8 mouse cellular contexts compared by ENCODE assay signal in the genomic region with DNA sequence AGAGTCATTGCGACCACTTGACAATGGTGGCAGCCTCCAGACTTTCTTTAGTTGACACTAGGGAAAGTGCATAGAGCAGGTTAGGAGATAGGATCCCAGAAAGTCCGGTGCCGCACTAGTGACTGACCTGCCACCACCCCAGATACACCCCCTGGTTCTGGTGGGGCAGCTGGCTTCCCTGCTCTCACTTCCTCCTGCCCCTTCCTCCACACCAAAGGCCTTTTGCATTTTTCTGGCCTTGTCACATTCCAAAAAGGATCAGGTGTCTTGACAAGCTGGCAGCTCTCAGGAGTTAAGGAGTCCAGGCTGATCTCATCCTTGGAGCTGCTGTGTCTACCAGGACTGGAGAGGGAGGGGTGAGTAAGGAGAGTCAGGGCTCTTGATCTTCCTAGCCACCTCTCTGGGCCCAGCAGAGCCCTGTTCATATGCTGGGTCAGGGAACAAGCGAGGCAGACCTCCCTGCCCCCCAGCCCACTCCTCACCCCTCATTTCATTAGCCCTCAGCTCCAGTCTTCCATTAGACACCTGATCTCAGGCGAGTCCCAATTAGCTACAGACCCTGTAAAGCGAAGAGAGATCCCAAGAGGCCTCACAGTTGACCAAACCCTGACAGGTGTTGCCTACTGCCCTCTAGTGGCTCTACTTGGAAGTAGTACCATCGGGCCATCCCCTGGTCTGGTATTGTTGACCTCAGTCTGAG. TPM values are rescaled to one million over a fixed set of nuclear protein-coding genes. Genes with fewer than 3 reads are reported as not detected.
DNase-seq lines count a peak whose midpoint lies in the region; ATAC-seq and TF ChIP-seq lines count a peak whose summit lies in the region.

No protein-coding gene starts in this region.

- 42% methylated on average over 7 of the region's 7 CpGs for WGBS in forebrain, embryonic 15.5 days
- WGBS in hindbrain, embryonic 13.5 days = 38% methylated on average over 7 of the region's 7 CpGs

- no peaks in the 10 kb centered on the region for H3K36me3 ChIP-seq in ES-Bruce4 (ENCODE audit: control insufficient read depth, insufficient read depth, low read length, poor library complexity, severe bottlenecking)
- H3K36me3 ChIP-seq in forebrain, embryonic 15.5 days = peaks cover 57% of the 10 kb centered on the region
- peaks cover 83% of the 10 kb centered on the region for H3K36me3 ChIP-seq in hindbrain, embryonic 13.5 days
- no peaks in the 10 kb centered on the region for H3K36me3 ChIP-seq in myocyte (ENCODE audit: control insufficient read depth, insufficient read depth)

- peak; percentile 80 for TF ChIP-seq CTCF in ES-Bruce4 (IDR thresholded peaks at IDR 0.05; ENCODE audit: low read depth, low read length)

- H3K27me3 ChIP-seq in ES-Bruce4 (ENCODE audit: control insufficient read depth, insufficient read depth, low read length, poor library complexity, severe bottlenecking) = no peaks in the 10 kb centered on the region
- no peaks in the 10 kb centered on the region for H3K27me3 ChIP-seq in forebrain, embryonic 15.5 days
- no peaks in the 10 kb centered on the region for H3K27me3 ChIP-seq in hindbrain, embryonic 13.5 days
- peaks cover 19% of the 10 kb centered on the region for H3K27me3 ChIP-seq in myocyte (ENCODE audit: control insufficient read depth, insufficient read depth, insufficient read length)

- no peak overlapping the region for H3K4me2 ChIP-seq in forebrain, embryonic 15.5 days (replicated peaks)
- no peak overlapping the region for H3K4me2 ChIP-seq in hindbrain, embryonic 13.5 days
- no peak overlapping the region for H3K4me2 ChIP-seq in myocyte (ENCODE audit: low read depth)

- DNase-seq in 416B (ENCODE audit: low read depth) (peak; percentile 77), liver (peak; percentile 71)
- DNase-seq in cerebellum, adult 11-12 months = peak; percentile 35
- DNase-seq in thymus, postnatal 14 days = peak; percentile 63

- TF ChIP-seq EP300 in ES-Bruce4 (IDR thresholded peaks at IDR 0.05; ENCODE audit: insufficient read depth, low read depth, low read length) = no peak

- H3ac ChIP-seq in myocyte (ENCODE audit: control insufficient read depth, insufficient read length) = no peak overlapping the region

- peak; percentile 49 for ATAC-seq in forebrain, embryonic 15.5 days (replicated peaks)
- ATAC-seq in hindbrain, embryonic 13.5 days (ENCODE audit: low FRiP score) = peak; percentile 46

- no peaks in the 10 kb centered on the region for H3K79me2 ChIP-seq in myocyte (ENCODE audit: control insufficient read depth, insufficient read depth)

- TF ChIP-seq POLR2A in ES-Bruce4 (IDR thresholded peaks at IDR 0.05; ENCODE audit: insufficient read depth, low read length) = no peak
- TF ChIP-seq POLR2A in myocyte (IDR thresholded peaks at IDR 0.05; ENCODE audit: insufficient read length, low read depth) = no peak

- H3K4me1 ChIP-seq in ES-Bruce4 (ENCODE audit: control insufficient read depth, insufficient read depth, low read length) = peaks cover 8% of the 10 kb centered on the region
- no peaks in the 10 kb centered on the region; the same call in 1 of the 2 replicates for H3K4me1 ChIP-seq in forebrain, embryonic 15.5 days
- peaks cover 29% of the 10 kb centered on the region for H3K4me1 ChIP-seq in hindbrain, embryonic 13.5 days (replicated peaks)

- 0 out of 2 replicates have a peak overlapping the region, but pooled peaks have one; percentile 19 for H3K27ac ChIP-seq in ES-Bruce4 (ENCODE audit: insufficient read depth, low read length)
- no peak overlapping the region for H3K27ac ChIP-seq in forebrain, embryonic 15.5 days (replicated peaks)
- H3K27ac ChIP-seq in hindbrain, embryonic 13.5 days = peak overlapping the region; percentile 58

- H3K9me3 ChIP-seq in ES-Bruce4 (replicated peaks; ENCODE audit: control insufficient read depth, insufficient read depth, low read length, poor library complexity, severe bottlenecking) = no peaks in the 10 kb centered on the region
- no peaks in the 10 kb centered on the region for H3K9me3 ChIP-seq in forebrain, embryonic 15.5 days
- H3K9me3 ChIP-seq in hindbrain, embryonic 13.5 days = no peaks in the 10 kb centered on the region

- no peak overlapping the region for H3K4me3 ChIP-seq in ES-Bruce4 (ENCODE audit: low read depth, low read length)
- no peak overlapping the region for H3K4me3 ChIP-seq in forebrain, embryonic 15.5 days
- no peak overlapping the region for H3K4me3 ChIP-seq in hindbrain, embryonic 13.5 days
- H3K4me3 ChIP-seq in myocyte = no peak overlapping the region

- H3K9ac ChIP-seq in ES-Bruce4 (ENCODE audit: low read depth, poor library complexity, severe bottlenecking) = no peak overlapping the region
- no peak overlapping the region for H3K9ac ChIP-seq in forebrain, embryonic 15.5 days (replicated peaks)
- H3K9ac ChIP-seq in hindbrain, embryonic 13.5 days = no peak overlapping the region

TF ChIP-seq in myocyte, 11 proteins besides CTCF, POLR2A, EP300 and RAD21:
- no peak for TF ChIP-seq REST (IDR thresholded peaks at IDR 0.05; ENCODE audit: insufficient read depth, insufficient read length)
- TF ChIP-seq MYOD1 (IDR thresholded peaks at IDR 0.05; ENCODE audit: control insufficient read depth in 1 of 3, insufficient read length in 2 of 3, low read depth in 2 of 3) = peak in 2 of 3 experiments; percentile 41 to 59
- TF ChIP-seq TCF3 (IDR thresholded peaks at IDR 0.05; ENCODE audit: insufficient read length, low read depth) = no peak
- TF ChIP-seq E2F4 (IDR thresholded peaks at IDR 0.05; ENCODE audit: insufficient read depth) = no peak

RNA-seq across cellular contexts. Expression of a gene that starts 41.9 kb away (rescaled TPM):
- polyA plus RNA-seq in ES-Bruce4 (2011; ENCODE audit: insufficient read depth, insufficient read length, low read depth, missing spikeins) (6.0 and 6.4 TPM in 2 replicates), myocyte (2012; fragmentation: generic; extraction: Trizol) (1.8 TPM)
- polyA plus RNA-seq in forebrain, embryonic 15.5 days (2015; fragmentation: Nextera tagmentation; extraction: Ambion mirVana) = 15.7 and 18.7 TPM in 2 replicates
- polyA plus RNA-seq in hindbrain, embryonic 13.5 days (2015; fragmentation: Nextera tagmentation; extraction: Ambion mirVana) = 14.6 and 15.3 TPM in 2 replicates

RNA-seq across cellular contexts. Expression of a gene that starts 43.6 kb away (rescaled TPM):
- polyA plus RNA-seq in ES-Bruce4 (2011; ENCODE audit: insufficient read depth, insufficient read length, low read depth, missing spikeins) (59.9 and 68.9 TPM in 2 replicates), myocyte (2012; fragmentation: generic; extraction: Trizol) (30.9 TPM)
- polyA plus RNA-seq in forebrain, embryonic 15.5 days (2015; fragmentation: Nextera tagmentation; extraction: Ambion mirVana) = 31.8 and 32.0 TPM in 2 replicates
- 29.2 TPM in 2 replicates for polyA plus RNA-seq in hindbrain, embryonic 13.5 days (2015; fragmentation: Nextera tagmentation; extraction: Ambion mirVana)

RNA-seq across cellular contexts. Expression of a gene that starts 57.0 kb away (rescaled TPM):
- polyA plus RNA-seq in ES-Bruce4 (2011; ENCODE audit: insufficient read depth, insufficient read length, low read depth, missing spikeins) = 484 and 490 TPM in 2 replicates
- polyA plus RNA-seq in forebrain, embryonic 15.5 days (2015; fragmentation: Nextera tagmentation; extraction: Ambion mirVana) = 46.8 and 48.3 TPM in 2 replicates
- 41.5 and 48.0 TPM in 2 replicates for polyA plus RNA-seq in hindbrain, embryonic 13.5 days (2015; fragmentation: Nextera tagmentation; extraction: Ambion mirVana)
- 11.5 TPM for polyA plus RNA-seq in myocyte (2012; fragmentation: generic; extraction: Trizol)
